Mouse (Mus musculus) lung, postnatal 0 days (tissue): ENCODE measurements around the gene Idh2.

Experiments used
- CTCF ChIP-seq: IDR thresholded peaks from 2 replicates; pipeline ENCODE4 v1.5.1; 2016; ENCODE audit warnings: antibody characterized with exemption, mild to moderate bottlenecking
- EP300 ChIP-seq: IDR thresholded peaks from 2 replicates; pipeline ENCODE4 v1.6.1; 2016; ENCODE audit warnings: antibody characterized with exemption, mild to moderate bottlenecking, control low read depth

DNA sequence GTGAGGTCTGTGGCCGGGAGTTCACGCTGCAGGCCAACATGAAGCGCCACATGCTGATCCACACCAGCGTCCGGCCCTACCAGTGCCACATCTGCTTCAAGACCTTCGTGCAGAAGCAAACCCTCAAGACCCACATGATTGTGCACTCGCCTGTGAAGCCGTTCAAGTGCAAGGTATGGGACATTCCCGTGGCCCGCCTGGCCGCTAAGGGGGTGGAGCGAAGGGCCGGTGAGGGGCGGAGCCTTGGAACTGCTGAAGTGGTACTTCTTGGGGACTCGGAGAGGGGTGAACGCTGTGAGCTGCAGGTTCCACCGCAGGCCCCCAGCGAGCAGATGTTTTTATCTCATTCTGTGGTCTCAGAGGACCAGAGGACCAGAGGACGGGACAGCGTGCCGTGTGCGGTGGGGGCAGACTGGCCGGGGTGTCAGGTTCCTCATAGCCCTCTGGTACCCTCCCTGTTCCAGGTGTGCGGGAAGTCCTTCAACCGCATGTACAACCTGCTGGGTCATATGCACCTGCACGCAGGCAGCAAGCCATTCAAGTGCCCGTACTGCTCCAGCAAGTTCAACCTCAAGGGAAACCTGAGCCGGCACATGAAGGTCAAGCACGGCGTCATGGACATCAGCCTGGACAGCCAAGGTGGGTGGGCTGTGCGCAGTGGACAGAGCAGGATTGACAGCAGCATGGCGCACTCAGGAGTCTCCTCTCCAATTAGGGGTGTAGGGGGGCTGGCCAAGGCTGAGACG is 29.0 kb downstream of the Idh2 start:
- no peak for TF ChIP-seq CTCF
- TF ChIP-seq EP300, result no peak
